Mouse (Mus musculus): ENCODE results near the gene Bbox1.

DNA sequence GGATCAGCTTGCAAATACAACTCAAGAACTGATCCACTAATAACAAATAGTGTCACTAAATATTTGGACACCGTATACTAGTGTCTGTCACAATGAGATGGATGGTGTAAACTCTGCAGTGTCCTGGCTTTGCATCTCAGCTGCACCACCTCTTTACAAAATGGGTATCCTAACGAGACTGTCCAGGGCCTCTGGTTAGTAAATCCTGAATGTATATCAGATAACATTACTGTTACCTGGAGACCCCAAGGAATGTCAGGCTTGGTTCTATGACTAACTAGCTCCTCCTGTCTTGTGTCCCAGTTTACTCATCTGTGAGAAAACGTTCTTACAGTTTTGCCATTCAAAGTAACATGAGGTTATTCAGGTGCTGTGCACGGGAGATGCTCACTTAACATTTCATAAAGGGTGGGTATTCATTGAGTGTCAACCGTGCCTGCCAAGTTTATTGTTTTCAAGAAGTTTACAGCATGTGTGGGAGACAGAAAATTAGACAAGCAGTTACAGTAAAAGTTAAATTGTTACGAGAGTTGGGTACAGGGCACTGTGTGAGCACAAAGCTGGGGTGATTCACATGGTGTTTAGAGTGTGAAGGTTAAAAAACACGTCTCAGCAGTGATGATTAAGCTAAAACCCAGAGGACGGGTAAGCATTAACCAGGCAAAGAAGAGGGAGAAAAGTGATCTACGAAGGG, 99.2 kb downstream of the Bbox1 start:
- TF ChIP-seq CTCF (IDR thresholded peaks at IDR 0.05; ENCODE audit: borderline replicate concordance, insufficient read depth, low read length) (no peak), POLR2A (IDR thresholded peaks at IDR 0.05; ENCODE audit: low read depth, low read length) (no peak)
